Mouse (Mus musculus): Measurements from ENCODE around the gene Nabp2. TPM values are rescaled to one million over a fixed set of nuclear protein-coding genes. Genes with fewer than 3 reads are reported as not detected.

Nabp2 gene
- 25.3 and 28.2 TPM in 2 replicates for total RNA-seq (2012; rRNA removed)

- Histone ChIP-seq H3K36me3 (ENCODE audit: control insufficient read depth, insufficient read depth, low read length, poor library complexity, severe bottlenecking) (peaks cover 15% of the 10 kb centered on the region), H3K9ac (ENCODE audit: insufficient read depth, low read depth, low read length, poor library complexity, severe bottlenecking) (peak within 1 kb of the TSS; percentile 93), H3K9me3 (ENCODE audit: control insufficient read depth, insufficient read depth, low read depth, low read length) (no peaks in the 10 kb centered on the region), H3K4me3 (ENCODE audit: insufficient read depth in 1 of 2, low read depth in 1 of 2, low read length in 2 of 2, poor library complexity in 1 of 2, severe bottlenecking in 1 of 2) (peak within 1 kb of the TSS; percentile 95), H3K27ac (ENCODE audit: insufficient read depth, low read depth, low read length, poor library complexity, severe bottlenecking) (peak within 1 kb of the TSS; percentile 85), H3K4me1 (ENCODE audit: control insufficient read depth in 2 of 2, insufficient read depth in 2 of 2, low read length in 2 of 2, poor library complexity in 1 of 2) (peaks cover 2 to 5% of the 10 kb centered on the region in 2 experiments; a peak in 1 of 4 replicates)
- peak; percentile 98 for DNase-seq (ENCODE audit: low read depth, low spot score)
- in situ Hi-C loops (cut with MboI; ENCODE audit: low sequenced_read_pairs in 2 of 2, unreplicated experiment in 2 of 2), result no loop called here
- TF ChIP-seq ZNF384 (IDR thresholded peaks at IDR 0.05; ENCODE audit: low read depth, low read length) (no peak), CHD2 (IDR thresholded peaks at IDR 0.05; ENCODE audit: low read depth, low read length) (0 out of 2 replicates have a peak, but pooled peaks have one; percentile 17), HCFC1 (IDR thresholded peaks at IDR 0.05; ENCODE audit: borderline replicate concordance, insufficient read depth, low read length) (peak; percentile 52; the same call in 1 of the 2 replicates)
These were observed at the start of gene Nabp2, which contains the start of gene Rnf41 for GRCm38 (mm10) chr10:128411211-128412054. TSS of gene Nabp2 (minus strand) at chr10:128411492. TSS of gene Rnf41 (plus strand) at chr10:128411657.

GRCm38 (mm10) chr10:128460270-128460630 is 49.0 kb upstream of the Nabp2 start:
- H3K4me1 ChIP-seq (ENCODE audit: control insufficient read depth in 2 of 2, insufficient read depth in 2 of 2, low read length in 2 of 2, poor library complexity in 1 of 2), result peaks cover 2% of the 10 kb centered on the region in 2 experiments; a peak in 1 of 4 replicates
- no peaks in the 10 kb centered on the region for H3K36me3 ChIP-seq (ENCODE audit: control insufficient read depth, insufficient read depth, low read length, poor library complexity, severe bottlenecking)
- no peak overlapping the region for H3K27ac ChIP-seq (ENCODE audit: insufficient read depth, low read depth, low read length, poor library complexity, severe bottlenecking)
- in situ Hi-C loops (cut with MboI; ENCODE audit: low sequenced_read_pairs in 2 of 2, unreplicated experiment in 2 of 2), result no loop called here
- no peak overlapping the region for H3K9ac ChIP-seq (ENCODE audit: insufficient read depth, low read depth, low read length, poor library complexity, severe bottlenecking)
- no peaks in the 10 kb centered on the region for H3K9me3 ChIP-seq (ENCODE audit: control insufficient read depth, insufficient read depth, low read depth, low read length)
- TF ChIP-seq CHD2 (IDR thresholded peaks at IDR 0.05; ENCODE audit: low read depth, low read length) (no peak), MAFK (IDR thresholded peaks at IDR 0.05; ENCODE audit: insufficient read depth, low read depth, low read length) (no peak), ZNF384 (IDR thresholded peaks at IDR 0.05; ENCODE audit: low read depth, low read length) (no peak)
- DNase-seq (ENCODE audit: low read depth, low spot score), result no peak
- H3K4me3 ChIP-seq (ENCODE audit: insufficient read depth in 1 of 2, low read depth in 1 of 2, low read length in 2 of 2, poor library complexity in 1 of 2, severe bottlenecking in 1 of 2), result peak overlapping the region in 1 of 2 experiments; percentile 82; a peak in 2 of 4 replicates

GRCm38 (mm10) chr10:128459409-128460269 is 48.3 kb upstream of the Nabp2 start:
- no peak for DNase-seq (ENCODE audit: low read depth, low spot score)
- Histone ChIP-seq H3K4me3 (ENCODE audit: insufficient read depth in 1 of 2, low read depth in 1 of 2, low read length in 2 of 2, poor library complexity in 1 of 2, severe bottlenecking in 1 of 2) (peak overlapping the region; percentile 88 to 99), H3K9ac (ENCODE audit: insufficient read depth, low read depth, low read length, poor library complexity, severe bottlenecking) (peak overlapping the region; percentile 96), H3K9me3 (ENCODE audit: control insufficient read depth, insufficient read depth, low read depth, low read length) (no peaks in the 10 kb centered on the region), H3K4me1 (ENCODE audit: control insufficient read depth in 2 of 2, insufficient read depth in 2 of 2, low read length in 2 of 2, poor library complexity in 1 of 2) (peaks cover 2 to 7% of the 10 kb centered on the region in 2 experiments; a peak in 2 of 4 replicates), H3K36me3 (ENCODE audit: control insufficient read depth, insufficient read depth, low read length, poor library complexity, severe bottlenecking) (no peaks in the 10 kb centered on the region), H3K27ac (ENCODE audit: insufficient read depth, low read depth, low read length, poor library complexity, severe bottlenecking) (no peak overlapping the region)
- in situ Hi-C loops (cut with MboI; ENCODE audit: low sequenced_read_pairs in 2 of 2, unreplicated experiment in 2 of 2), result no loop called here
- TF ChIP-seq HCFC1 (IDR thresholded peaks at IDR 0.05; ENCODE audit: borderline replicate concordance, insufficient read depth, low read length), result no peak
- no peak for TF ChIP-seq CHD2 (IDR thresholded peaks at IDR 0.05; ENCODE audit: low read depth, low read length)
- TF ChIP-seq ZC3H11A (IDR thresholded peaks at IDR 0.05; ENCODE audit: borderline replicate concordance, low read depth, low read length), result no peak
- TF ChIP-seq ZNF384 (IDR thresholded peaks at IDR 0.05; ENCODE audit: low read depth, low read length), result no peak
- no peak for TF ChIP-seq MAFK (IDR thresholded peaks at IDR 0.05; ENCODE audit: insufficient read depth, low read depth, low read length)

- in situ Hi-C loops (cut with MboI; ENCODE audit: low sequenced_read_pairs in 2 of 2, unreplicated experiment in 2 of 2), result no loop called here
- DNase-seq (ENCODE audit: low read depth, low spot score), result peak; percentile 43
- Histone ChIP-seq H3K4me1 (ENCODE audit: control insufficient read depth in 2 of 2, insufficient read depth in 2 of 2, low read length in 2 of 2, poor library complexity in 1 of 2) (peaks cover 2 to 9% of the 10 kb centered on the region in 2 experiments; a peak in 2 of 4 replicates), H3K9me3 (ENCODE audit: control insufficient read depth, insufficient read depth, low read depth, low read length) (no peaks in the 10 kb centered on the region), H3K27ac (ENCODE audit: insufficient read depth, low read depth, low read length, poor library complexity, severe bottlenecking) (peak within 1 kb of the TSS; percentile 52; the same call in 1 of the 2 replicates), H3K36me3 (ENCODE audit: control insufficient read depth, insufficient read depth, low read length, poor library complexity, severe bottlenecking) (no peaks in the 10 kb centered on the region), H3K9ac (ENCODE audit: insufficient read depth, low read depth, low read length, poor library complexity, severe bottlenecking) (peak within 1 kb of the TSS; percentile 96), H3K4me3 (ENCODE audit: insufficient read depth in 1 of 2, low read depth in 1 of 2, low read length in 2 of 2, poor library complexity in 1 of 2, severe bottlenecking in 1 of 2) (peak within 1 kb of the TSS; percentile 88 to 99)
- TF ChIP-seq CHD2 (IDR thresholded peaks at IDR 0.05; ENCODE audit: low read depth, low read length) (no peak), HCFC1 (IDR thresholded peaks at IDR 0.05; ENCODE audit: borderline replicate concordance, insufficient read depth, low read length) (no peak), MAFK (IDR thresholded peaks at IDR 0.05; ENCODE audit: insufficient read depth, low read depth, low read length) (no peak), ZC3H11A (IDR thresholded peaks at IDR 0.05; ENCODE audit: borderline replicate concordance, low read depth, low read length) (no peak), ZNF384 (IDR thresholded peaks at IDR 0.05; ENCODE audit: low read depth, low read length) (no peak)
These were observed 47.6 kb upstream of the Nabp2 start, which contains the start of gene Smarcc2 for GRCm38 (mm10) chr10:128458719-128459408. TSS of gene Smarcc2 (plus strand) at chr10:128459248.
